Mouse (Mus musculus): ENCODE measurements around the gene Mospd3. TPM values are rescaled to one million over a fixed set of nuclear protein-coding genes. Genes with fewer than 3 reads are reported as not detected.

The Mospd3 gene
- polyA plus RNA-seq, 1 experiment from 2014 or later, result 28.4 TPM

DNA sequence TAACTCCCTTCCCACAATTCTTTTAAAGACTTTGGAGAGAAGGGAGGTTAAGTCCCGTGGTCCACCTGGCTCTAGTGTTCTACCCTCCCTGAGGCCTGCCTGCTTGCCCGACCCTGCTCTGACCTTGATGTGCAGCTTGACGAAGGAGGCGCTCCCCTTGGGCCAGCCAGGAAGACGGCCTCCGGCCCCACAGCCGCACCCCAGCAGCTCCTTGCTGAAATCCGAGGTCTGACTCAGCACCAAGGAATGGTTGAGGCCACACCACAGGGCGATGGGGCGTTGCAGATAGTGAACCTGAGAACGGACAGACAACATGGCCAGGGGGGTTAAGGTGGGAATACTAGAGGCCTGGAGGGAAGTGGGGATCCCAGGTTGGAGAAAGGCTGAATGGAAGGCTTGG lies 12.7 kb upstream of the Mospd3 start, which contains the start of gene Pcolce:
Gene Pcolce, minus strand, starts transcription at position 235 of the 400 bp plus-strand sequence.
- Histone ChIP-seq H3K4me3 (no peak within 1 kb of the TSS), H3K4me2 (replicated peaks) (no peak within 1 kb of the TSS), H3K9ac (no peak within 1 kb of the TSS), H3K27ac (peak within 1 kb of the TSS; percentile 98), H3K4me1 (peaks cover 51% of the 10 kb centered on the region), H3K9me3 (no peaks in the 10 kb centered on the region), H3K27me3 (no peaks in the 10 kb centered on the region), H3K36me3 (no peaks in the 10 kb centered on the region)
- WGBS, result 32% methylated on average over 11 of the region's 11 CpGs
- no peak for ATAC-seq (ENCODE audit: insufficient number of reproducible peaks, insufficient read depth, low FRiP score, low TSS enrichment)

DNA sequence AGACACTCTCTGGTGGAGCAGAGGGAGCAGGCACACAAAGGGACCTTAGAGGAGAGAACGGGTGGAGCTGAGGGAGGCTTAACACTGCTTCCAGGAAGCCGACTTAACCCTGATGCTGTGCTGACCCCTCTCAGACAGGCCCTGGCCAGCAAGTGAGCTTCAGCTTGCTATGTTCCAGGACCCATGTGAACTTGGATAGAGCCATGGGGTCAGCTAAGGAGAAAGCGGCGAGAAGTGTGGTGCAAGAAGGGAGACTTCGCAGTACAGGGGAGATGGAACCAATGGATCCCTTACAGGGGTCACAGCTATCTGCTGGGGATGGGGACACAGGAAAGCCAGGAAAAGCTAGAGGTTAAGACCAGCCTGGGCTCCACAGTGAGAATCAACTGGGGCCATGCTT lies 12.2 kb upstream of the Mospd3 start:
- Histone ChIP-seq H3K9me3 (no peaks in the 10 kb centered on the region), H3K36me3 (no peaks in the 10 kb centered on the region), H3K27ac (peak overlapping the region; percentile 98; the same call in 1 of the 2 replicates), H3K4me2 (replicated peaks) (no peak overlapping the region), H3K9ac (no peak overlapping the region), H3K4me3 (no peak overlapping the region), H3K4me1 (peaks cover 56% of the 10 kb centered on the region), H3K27me3 (no peaks in the 10 kb centered on the region)
- WGBS, result 65% methylated on average over 5 of the region's 5 CpGs
- ATAC-seq (ENCODE audit: insufficient number of reproducible peaks, insufficient read depth, low FRiP score, low TSS enrichment), result no peak

DNA sequence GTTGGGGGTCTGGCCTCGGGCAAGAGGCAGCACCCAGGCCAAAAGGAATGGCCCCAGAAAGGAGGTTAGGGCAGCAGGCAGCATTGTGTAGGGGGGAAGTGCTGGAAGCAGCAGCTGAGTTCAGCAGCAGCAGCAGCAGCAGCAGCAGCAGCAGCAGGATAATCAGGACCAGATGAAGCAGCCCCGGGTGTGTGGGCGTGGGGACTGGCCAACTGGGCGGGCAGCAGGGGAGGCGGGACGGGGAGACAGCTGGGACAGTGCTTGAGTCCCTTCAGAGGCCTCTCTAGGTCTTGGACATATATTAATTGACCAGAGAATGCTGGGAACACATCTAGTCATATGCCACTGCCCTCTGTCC lies 10.4 kb upstream of the Mospd3 start:
- peak; percentile 54 for ATAC-seq (ENCODE audit: insufficient number of reproducible peaks, insufficient read depth, low FRiP score, low TSS enrichment)
- 3% methylated on average over 6 of the region's 6 CpGs for WGBS
- Histone ChIP-seq H3K9me3 (no peaks in the 10 kb centered on the region), H3K4me3 (peak overlapping the region; percentile 36), H3K9ac (peak overlapping the region; percentile 52), H3K27ac (peak overlapping the region; percentile 98), H3K4me1 (peaks cover 63% of the 10 kb centered on the region), H3K4me2 (replicated peaks) (peak overlapping the region; percentile 59), H3K27me3 (no peaks in the 10 kb centered on the region), H3K36me3 (peaks cover 14% of the 10 kb centered on the region)

DNA sequence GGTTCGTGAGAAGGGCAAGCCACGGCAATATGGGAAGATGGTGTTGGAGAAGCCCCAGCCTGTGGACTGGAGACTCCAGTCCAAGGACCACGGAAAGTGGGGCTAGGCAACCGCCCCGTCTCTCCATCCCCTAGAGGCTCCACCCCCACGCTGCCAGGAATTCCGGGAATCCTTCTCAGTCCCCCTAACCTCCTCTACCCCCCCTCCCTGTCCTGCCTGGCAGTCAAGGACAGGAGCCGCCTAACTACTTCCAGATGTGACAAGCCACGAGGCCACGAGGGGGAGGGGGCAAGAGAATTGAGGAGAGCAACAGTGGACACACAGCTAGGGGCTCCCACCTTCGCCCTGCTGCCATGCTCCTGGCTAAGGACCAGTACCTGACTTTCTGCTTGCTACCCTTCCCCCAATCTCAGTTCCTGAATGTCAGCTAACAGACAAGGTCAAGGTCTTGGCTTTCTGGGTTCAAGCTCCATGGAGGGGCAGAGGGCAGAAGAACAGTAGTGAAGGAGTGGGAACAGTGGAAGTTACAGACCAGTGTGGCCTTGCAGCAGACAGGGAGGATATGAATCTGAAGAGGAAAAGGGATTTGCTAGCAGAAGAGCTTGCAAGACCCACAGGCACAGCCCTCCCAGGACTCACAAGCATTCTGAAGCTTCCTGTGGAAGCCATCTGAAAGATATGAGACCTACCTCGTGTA lies 9.8 kb upstream of the Mospd3 start:
- Histone ChIP-seq H3K9ac (peak overlapping the region; percentile 52), H3K9me3 (no peaks in the 10 kb centered on the region), H3K4me1 (peaks cover 63% of the 10 kb centered on the region), H3K27me3 (no peaks in the 10 kb centered on the region), H3K27ac (peak overlapping the region; percentile 98), H3K4me2 (replicated peaks) (peak overlapping the region; percentile 59), H3K36me3 (peaks cover 19% of the 10 kb centered on the region), H3K4me3 (peak overlapping the region; percentile 36)
- peak; percentile 57; the same call in 1 of the 2 replicates for ATAC-seq (ENCODE audit: insufficient number of reproducible peaks, insufficient read depth, low FRiP score, low TSS enrichment)
- WGBS, result 5% methylated on average over 12 of the region's 12 CpGs

DNA sequence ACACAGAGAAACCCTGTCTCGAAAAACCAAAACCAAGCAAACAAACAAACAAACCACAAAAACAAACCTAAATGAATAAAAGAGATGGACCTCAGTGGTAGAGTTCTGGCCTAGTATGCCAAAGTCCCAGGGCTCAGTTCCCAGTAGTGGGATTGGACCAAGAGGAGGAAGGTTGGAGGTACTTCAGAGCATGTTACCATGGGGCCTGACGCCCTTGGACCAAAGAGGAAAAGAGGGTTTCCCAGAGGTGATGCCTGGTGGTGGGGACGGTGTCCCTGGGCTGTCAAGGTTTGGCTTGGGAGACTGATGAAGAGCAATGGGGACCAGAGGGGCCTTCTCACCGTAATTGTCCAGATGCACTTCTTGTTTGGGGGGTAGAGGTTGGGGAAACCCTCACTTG lies 9.2 kb upstream of the Mospd3 start:
- H3K9ac ChIP-seq, result peak overlapping the region; percentile 52
- ATAC-seq (ENCODE audit: insufficient number of reproducible peaks, insufficient read depth, low FRiP score, low TSS enrichment), result no peak

DNA sequence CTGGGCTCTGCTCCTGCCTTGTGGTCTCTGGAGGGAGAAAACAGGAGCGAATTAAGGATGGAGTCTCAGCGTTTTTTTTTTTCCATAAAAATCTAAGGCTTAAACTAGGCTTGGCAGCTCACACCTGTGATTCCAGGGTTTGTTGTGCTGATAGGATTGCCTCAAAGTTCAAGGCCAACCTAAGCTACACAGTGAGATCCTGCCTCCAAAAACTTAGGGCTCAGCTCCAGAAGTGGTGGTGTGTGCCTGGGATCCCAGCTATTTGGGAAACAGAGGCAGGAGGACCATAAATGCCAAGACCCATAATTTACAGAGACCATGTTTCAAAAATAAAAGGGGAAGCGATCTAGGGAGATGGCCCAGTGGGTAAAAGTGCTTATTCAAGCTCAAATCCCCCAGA lies 8.4 kb upstream of the Mospd3 start:
- peaks cover 63% of the 10 kb centered on the region for H3K4me1 ChIP-seq
- no peak for ATAC-seq (ENCODE audit: insufficient number of reproducible peaks, insufficient read depth, low FRiP score, low TSS enrichment)
- H3K4me2 ChIP-seq (replicated peaks), result peak overlapping the region; percentile 59

More for the DNA sequence above, 9.2 kb upstream of the Mospd3 start:
- Histone ChIP-seq H3K4me2 (replicated peaks) (peak overlapping the region; percentile 59), H3K9me3 (no peaks in the 10 kb centered on the region), H3K36me3 (peaks cover 26% of the 10 kb centered on the region), H3K27me3 (no peaks in the 10 kb centered on the region), H3K27ac (peak overlapping the region; percentile 98), H3K4me1 (peaks cover 63% of the 10 kb centered on the region), H3K4me3 (peak overlapping the region; percentile 36)
- 39% methylated on average over 4 of the region's 4 CpGs for WGBS

DNA sequence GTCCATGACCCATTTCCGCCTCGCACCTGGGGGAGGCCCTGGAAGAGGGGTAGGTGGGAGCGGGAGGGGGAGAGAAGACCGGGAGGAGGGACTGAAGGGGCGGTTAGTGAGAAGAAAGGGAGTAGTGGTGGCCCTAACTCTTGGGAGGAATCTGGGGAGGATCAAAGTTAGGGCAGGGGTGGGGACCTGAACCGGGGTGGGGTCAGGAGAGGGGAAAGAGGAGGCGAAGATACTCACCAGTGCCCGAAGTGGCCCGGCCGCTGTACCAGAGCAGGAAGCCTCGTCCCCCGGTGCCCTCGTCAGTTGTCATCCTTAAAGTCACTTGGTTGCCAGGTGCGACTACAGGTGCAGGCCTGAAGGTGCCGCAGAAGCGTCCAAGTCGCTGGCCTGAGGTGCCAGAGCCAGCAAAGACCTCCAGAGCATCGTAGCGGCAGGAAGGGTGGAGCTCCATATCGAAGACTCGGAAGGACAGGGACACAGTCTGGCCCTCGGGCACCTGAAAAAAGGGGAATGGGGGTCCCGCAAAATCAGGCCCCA lies 7.9 kb upstream of the Mospd3 start:
- Histone ChIP-seq H3K27ac (peak overlapping the region; percentile 42), H3K9ac (peak overlapping the region; percentile 47), H3K27me3 (no peaks in the 10 kb centered on the region), H3K4me2 (replicated peaks) (peak overlapping the region; percentile 59), H3K36me3 (peaks cover 30% of the 10 kb centered on the region), H3K4me1 (peaks cover 63% of the 10 kb centered on the region), H3K9me3 (no peaks in the 10 kb centered on the region), H3K4me3 (peak overlapping the region; percentile 29)
- no peak for ATAC-seq (ENCODE audit: insufficient number of reproducible peaks, insufficient read depth, low FRiP score, low TSS enrichment)
- WGBS, result 10% methylated on average over 22 of the region's 23 CpGs

More for the DNA sequence above, 8.4 kb upstream of the Mospd3 start:
- Histone ChIP-seq H3K9me3 (no peaks in the 10 kb centered on the region), H3K4me3 (peak overlapping the region; percentile 29), H3K9ac (peak overlapping the region; percentile 47), H3K36me3 (peaks cover 30% of the 10 kb centered on the region), H3K27ac (peak overlapping the region; percentile 98), H3K27me3 (no peaks in the 10 kb centered on the region)
- 52% methylated on average over 3 of the region's 3 CpGs for WGBS

DNA sequence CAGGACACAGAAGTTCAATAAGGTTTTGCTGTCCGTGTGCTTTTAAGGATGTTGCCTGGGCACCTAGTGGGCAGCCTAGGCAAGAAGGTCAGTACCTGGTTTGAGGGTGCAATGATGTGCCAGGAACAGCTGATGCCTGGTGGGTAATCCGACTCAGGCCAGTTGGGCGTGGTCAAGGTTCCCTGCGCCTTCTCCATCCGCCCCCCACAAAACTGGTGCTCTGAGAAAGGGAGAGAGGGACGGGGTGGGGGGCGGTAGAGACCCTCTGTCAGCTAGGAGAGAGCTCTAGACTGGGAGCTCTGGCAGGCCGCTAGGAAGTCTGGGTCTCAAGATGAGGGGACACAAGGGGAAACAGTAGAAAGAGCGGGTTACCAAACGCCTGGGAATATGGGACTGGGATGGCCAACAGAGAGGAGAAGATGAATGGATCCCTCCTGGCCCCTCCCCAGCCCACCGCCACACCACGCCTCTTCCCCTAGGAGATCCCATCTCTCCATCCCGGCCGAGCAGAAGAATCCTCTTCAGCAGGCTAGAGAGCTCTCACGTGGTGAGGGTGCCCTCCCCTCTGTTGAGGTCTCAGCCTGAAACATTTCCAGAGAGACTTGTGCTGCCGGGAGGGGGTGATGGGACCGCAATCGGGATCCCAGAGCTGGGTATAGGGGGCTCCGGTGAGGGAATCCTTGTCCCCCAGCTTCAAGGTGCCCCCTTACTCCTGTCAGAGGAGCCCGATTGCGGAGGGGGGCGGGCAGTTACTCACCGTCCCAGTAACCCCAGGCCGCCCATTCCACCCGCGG lies 7.2 kb upstream of the Mospd3 start:
- no peaks in the 10 kb centered on the region for H3K27me3 ChIP-seq
- 16% methylated on average over 26 of the region's 26 CpGs for WGBS
- H3K4me2 ChIP-seq (replicated peaks), result peak overlapping the region; percentile 59
- no peaks in the 10 kb centered on the region for H3K9me3 ChIP-seq
- H3K4me1 ChIP-seq, result peaks cover 62% of the 10 kb centered on the region
- ATAC-seq (ENCODE audit: insufficient number of reproducible peaks, insufficient read depth, low FRiP score, low TSS enrichment), result no peak
- peak overlapping the region; percentile 47 for H3K9ac ChIP-seq
- peak overlapping the region; percentile 42 for H3K27ac ChIP-seq
- peaks cover 30% of the 10 kb centered on the region for H3K36me3 ChIP-seq
- H3K4me3 ChIP-seq, result peak overlapping the region; percentile 29

DNA sequence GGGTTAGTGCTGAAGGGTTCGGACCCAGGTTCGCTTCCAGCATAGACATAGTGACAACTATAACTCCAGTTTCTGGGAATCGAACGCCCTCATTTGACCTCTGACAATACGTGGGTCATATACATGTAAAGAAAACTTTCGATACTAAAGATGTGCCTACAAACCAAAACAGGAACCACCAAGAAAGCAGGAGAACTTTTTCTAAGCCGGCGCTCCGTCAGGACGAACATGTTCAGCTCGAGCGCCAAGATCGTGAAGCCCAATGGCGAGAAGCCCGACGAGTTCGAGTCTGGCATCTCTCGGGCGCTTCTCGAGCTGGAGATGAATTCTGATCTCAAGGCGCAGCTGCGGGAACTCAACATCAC lies 489 bp upstream of the Mospd3 start:
- Histone ChIP-seq H3K4me2 (replicated peaks) (peak overlapping the region; percentile 96), H3K9me3 (no peaks in the 10 kb centered on the region), H3K27ac (peak overlapping the region; percentile 69), H3K4me1 (peaks cover 27% of the 10 kb centered on the region), H3K9ac (peak overlapping the region; percentile 58), H3K36me3 (peaks cover 26% of the 10 kb centered on the region), H3K27me3 (no peaks in the 10 kb centered on the region), H3K4me3 (peak overlapping the region; percentile 64)
- under 1% methylated on average over 22 of the region's 22 CpGs for WGBS
- ATAC-seq (ENCODE audit: insufficient number of reproducible peaks, insufficient read depth, low FRiP score, low TSS enrichment), result 0 out of 2 replicates have a peak, but pooled peaks have one; percentile 0

DNA sequence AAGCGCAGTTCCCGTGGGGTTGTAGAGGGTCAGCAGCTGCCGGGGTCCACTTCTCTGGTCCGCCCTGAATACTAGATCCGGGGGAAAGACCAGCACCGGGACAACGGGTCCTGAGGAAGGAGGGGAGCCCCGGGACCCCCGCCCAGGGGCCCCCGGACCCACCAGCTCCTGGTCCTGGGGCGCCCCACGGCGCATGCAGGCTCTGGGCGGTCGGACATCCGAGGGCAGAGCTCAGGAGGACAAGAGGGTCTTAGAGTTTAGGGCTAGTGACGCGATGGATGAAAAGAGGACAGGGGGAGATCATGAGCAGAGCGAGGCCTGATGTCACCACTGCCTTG lies 608 bp downstream of the Mospd3 start:
- Histone ChIP-seq H3K27me3 (no peaks in the 10 kb centered on the region), H3K4me2 (replicated peaks) (peak overlapping the region; percentile 96), H3K27ac (peak overlapping the region; percentile 71), H3K9me3 (no peaks in the 10 kb centered on the region), H3K36me3 (peaks cover 15% of the 10 kb centered on the region), H3K4me1 (peaks cover 27% of the 10 kb centered on the region), H3K9ac (peak overlapping the region; percentile 74), H3K4me3 (peak overlapping the region; percentile 64)
- ATAC-seq (ENCODE audit: insufficient number of reproducible peaks, insufficient read depth, low FRiP score, low TSS enrichment), result no peak; the same call in none of the 2 replicates
- WGBS, result 4% methylated on average over 19 of the region's 19 CpGs

DNA sequence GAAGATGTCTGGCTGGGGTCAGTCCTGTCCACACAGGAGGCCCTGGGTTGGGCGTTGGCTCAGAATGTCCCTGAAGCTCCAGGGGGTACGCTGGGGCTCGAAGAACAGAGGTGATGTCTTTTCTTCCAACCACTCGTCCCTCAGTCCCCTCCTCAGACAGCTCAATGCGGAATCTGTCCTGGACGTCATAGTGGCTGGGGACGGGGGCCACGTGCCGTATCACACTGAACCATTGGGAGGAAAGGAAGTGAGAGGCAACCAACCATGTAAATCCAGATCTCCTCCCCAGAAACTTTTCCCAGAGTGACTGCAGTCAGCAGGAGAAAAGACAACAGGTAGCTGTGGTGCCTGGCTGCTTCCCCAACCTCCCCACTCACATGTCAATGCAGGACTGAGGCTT lies 1.3 kb downstream of the Mospd3 start:
- Histone ChIP-seq H3K36me3 (peaks cover 9% of the 10 kb centered on the region), H3K4me1 (peaks cover 27% of the 10 kb centered on the region)
- 58% methylated on average over 9 of the region's 9 CpGs for WGBS

More for the DNA sequence above, 1.3 kb downstream of the Mospd3 start:
- Histone ChIP-seq H3K4me3 (peak overlapping the region; percentile 64), H3K4me2 (replicated peaks) (peak overlapping the region; percentile 96), H3K27ac (no peak overlapping the region; the same call in 1 of the 2 replicates), H3K9me3 (no peaks in the 10 kb centered on the region), H3K9ac (peak overlapping the region; percentile 74; the same call in 1 of the 2 replicates), H3K27me3 (no peaks in the 10 kb centered on the region)
- no peak for ATAC-seq (ENCODE audit: insufficient number of reproducible peaks, insufficient read depth, low FRiP score, low TSS enrichment)
